Mouse (Mus musculus): ENCODE results near the gene Galnt18. TPM values are rescaled to one million over a fixed set of nuclear protein-coding genes. Genes with fewer than 3 reads are reported as not detected.

Gene Galnt18
- polyA plus RNA-seq, 1 experiment = 13.6 TPM

DNA sequence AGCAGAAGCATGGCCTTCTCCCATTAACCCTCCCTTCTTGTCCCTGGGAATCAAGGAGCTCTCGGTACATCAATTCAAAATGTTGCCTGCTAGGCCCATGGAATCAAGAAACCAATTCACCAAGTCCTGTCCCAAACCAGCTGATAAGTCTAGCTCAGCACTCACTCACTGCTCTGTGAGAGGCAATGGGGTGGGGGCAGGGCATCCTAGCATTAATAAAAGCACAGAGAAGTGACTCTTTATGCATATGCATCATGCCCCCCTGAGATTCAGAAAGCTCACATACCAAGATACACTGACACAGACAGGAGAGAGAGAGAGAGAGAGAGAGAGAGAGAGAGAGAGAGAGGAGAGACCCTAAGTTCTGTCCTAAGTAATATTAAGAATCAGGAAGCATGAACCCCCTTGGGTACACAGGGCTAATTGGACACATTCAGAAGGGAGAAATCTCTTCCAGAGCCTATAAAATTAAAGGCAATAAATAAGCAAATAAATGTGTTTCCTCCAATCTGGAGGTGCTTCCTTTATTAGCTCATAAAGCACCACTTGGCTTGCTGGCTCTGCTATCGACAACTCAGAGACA lies 141.8 kb downstream of the Galnt18 start:
- DNase-seq = no peak
- no peaks in the 10 kb centered on the region for H3K36me3 ChIP-seq (ENCODE audit: control insufficient read depth, insufficient read depth, low read length)
- TF ChIP-seq POLR2A (IDR thresholded peaks at IDR 0.05; ENCODE audit: control insufficient read depth, extremely low read depth, insufficient read depth, low read length, poor library complexity) = no peak
- no peak for TF ChIP-seq CTCF (IDR thresholded peaks at IDR 0.05; ENCODE audit: borderline replicate concordance, control insufficient read depth, extremely low read depth, insufficient read depth, low read length, poor library complexity)
- WGBS = 78% methylated on average over 2 of the region's 2 CpGs
- H3K27me3 ChIP-seq (ENCODE audit: control insufficient read depth, insufficient read depth, low read length) = no peaks in the 10 kb centered on the region
- no peaks in the 10 kb centered on the region for H3K4me1 ChIP-seq (replicated peaks; ENCODE audit: control insufficient read depth, insufficient read depth, low read length)
- no peak overlapping the region for H3K27ac ChIP-seq (ENCODE audit: control insufficient read depth, insufficient read depth, low read length)
- no peak overlapping the region for H3K4me3 ChIP-seq (ENCODE audit: control insufficient read depth, insufficient read depth, low read length)

DNA sequence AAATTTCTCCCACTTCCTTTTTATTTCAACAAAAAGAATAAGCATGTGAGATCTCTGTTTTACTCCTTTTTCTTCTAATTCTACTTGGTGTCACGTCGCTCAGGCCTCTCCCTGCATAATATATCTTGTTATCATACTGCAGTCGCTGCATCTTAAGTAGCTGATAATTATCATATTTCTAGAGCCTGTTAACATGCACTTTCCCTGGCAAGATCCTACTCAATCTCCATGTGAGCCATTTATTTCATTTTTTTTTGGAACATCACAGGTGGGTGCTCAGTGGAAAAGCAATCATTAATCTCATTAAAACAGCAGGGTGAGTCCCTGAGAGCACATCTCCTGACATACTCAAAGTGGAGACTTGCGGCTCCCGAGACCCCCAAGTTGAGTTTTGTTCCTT lies 143.3 kb downstream of the Galnt18 start:
- no peaks in the 10 kb centered on the region for H3K4me1 ChIP-seq (replicated peaks; ENCODE audit: control insufficient read depth, insufficient read depth, low read length)
- H3K27me3 ChIP-seq (ENCODE audit: control insufficient read depth, insufficient read depth, low read length) = no peaks in the 10 kb centered on the region
- DNase-seq = no peak
- no peak overlapping the region for H3K4me3 ChIP-seq (ENCODE audit: control insufficient read depth, insufficient read depth, low read length)
- H3K27ac ChIP-seq (ENCODE audit: control insufficient read depth, insufficient read depth, low read length) = no peak overlapping the region
- WGBS = 95% methylated on average over 5 of the region's 5 CpGs
- TF ChIP-seq POLR2A (IDR thresholded peaks at IDR 0.05; ENCODE audit: control insufficient read depth, extremely low read depth, insufficient read depth, low read length, poor library complexity) = no peak
- no peak for TF ChIP-seq CTCF (IDR thresholded peaks at IDR 0.05; ENCODE audit: borderline replicate concordance, control insufficient read depth, extremely low read depth, insufficient read depth, low read length, poor library complexity)
- H3K36me3 ChIP-seq (ENCODE audit: control insufficient read depth, insufficient read depth, low read length) = no peaks in the 10 kb centered on the region

DNA sequence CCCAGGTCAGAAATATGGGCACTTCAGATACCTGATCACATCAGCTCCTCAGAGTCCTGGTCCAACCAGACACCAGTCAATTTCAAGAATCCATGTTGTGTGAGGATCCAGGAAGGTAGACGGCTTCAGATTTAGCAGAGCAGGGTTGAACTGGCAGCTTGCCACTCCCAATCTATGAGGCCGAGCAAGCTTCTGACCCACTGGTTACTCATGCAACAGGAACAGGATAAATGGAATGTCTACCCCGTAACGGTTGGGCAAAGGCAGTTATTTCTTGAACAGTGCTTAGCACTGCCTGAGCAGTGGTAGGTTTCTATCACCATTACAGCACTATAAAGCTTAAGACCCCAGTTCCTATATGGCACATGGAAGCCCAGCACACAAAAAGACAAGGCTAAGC lies 148.5 kb downstream of the Galnt18 start:
- Histone ChIP-seq H3K27me3 (ENCODE audit: control insufficient read depth, insufficient read depth, low read length) (no peaks in the 10 kb centered on the region), H3K36me3 (ENCODE audit: control insufficient read depth, insufficient read depth, low read length) (no peaks in the 10 kb centered on the region), H3K4me1 (replicated peaks; ENCODE audit: control insufficient read depth, insufficient read depth, low read length) (no peaks in the 10 kb centered on the region), H3K4me3 (ENCODE audit: control insufficient read depth, insufficient read depth, low read length) (no peak overlapping the region), H3K27ac (ENCODE audit: control insufficient read depth, insufficient read depth, low read length) (no peak overlapping the region)
- 95% methylated on average over 4 of the region's 4 CpGs for WGBS
- TF ChIP-seq POLR2A (IDR thresholded peaks at IDR 0.05; ENCODE audit: control insufficient read depth, extremely low read depth, insufficient read depth, low read length, poor library complexity) (no peak), CTCF (IDR thresholded peaks at IDR 0.05; ENCODE audit: borderline replicate concordance, control insufficient read depth, extremely low read depth, insufficient read depth, low read length, poor library complexity) (no peak)
- no peak for DNase-seq

DNA sequence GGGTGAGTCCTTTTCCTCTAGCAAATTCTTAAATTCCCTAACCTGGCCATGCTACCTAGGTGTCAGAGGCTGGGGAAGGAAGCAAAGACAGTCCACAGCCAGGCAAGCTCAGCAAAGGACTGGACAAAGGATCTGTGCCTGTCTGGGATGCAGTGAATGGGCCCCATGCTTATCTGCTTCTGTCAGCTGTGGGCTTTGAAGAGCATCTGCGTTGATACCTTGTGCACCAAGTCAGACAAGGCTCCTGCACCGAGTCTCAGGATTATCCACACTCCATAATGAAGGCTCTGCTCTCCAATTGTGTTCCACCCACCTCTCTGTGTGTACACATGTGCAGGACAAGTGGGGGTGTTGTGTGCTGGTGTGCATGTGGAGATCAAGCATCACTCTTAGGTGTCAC lies 153.5 kb downstream of the Galnt18 start:
- 75% methylated on average over 2 of the region's 2 CpGs for WGBS
- no peak overlapping the region for H3K4me3 ChIP-seq (ENCODE audit: control insufficient read depth, insufficient read depth, low read length)
- H3K27me3 ChIP-seq (ENCODE audit: control insufficient read depth, insufficient read depth, low read length) = no peaks in the 10 kb centered on the region
- no peak for TF ChIP-seq CTCF (IDR thresholded peaks at IDR 0.05; ENCODE audit: borderline replicate concordance, control insufficient read depth, extremely low read depth, insufficient read depth, low read length, poor library complexity)
- no peak for TF ChIP-seq POLR2A (IDR thresholded peaks at IDR 0.05; ENCODE audit: control insufficient read depth, extremely low read depth, insufficient read depth, low read length, poor library complexity)
- H3K4me1 ChIP-seq (replicated peaks; ENCODE audit: control insufficient read depth, insufficient read depth, low read length) = no peaks in the 10 kb centered on the region
- DNase-seq = no peak
- H3K36me3 ChIP-seq (ENCODE audit: control insufficient read depth, insufficient read depth, low read length) = no peaks in the 10 kb centered on the region
- H3K27ac ChIP-seq (ENCODE audit: control insufficient read depth, insufficient read depth, low read length) = no peak overlapping the region

DNA sequence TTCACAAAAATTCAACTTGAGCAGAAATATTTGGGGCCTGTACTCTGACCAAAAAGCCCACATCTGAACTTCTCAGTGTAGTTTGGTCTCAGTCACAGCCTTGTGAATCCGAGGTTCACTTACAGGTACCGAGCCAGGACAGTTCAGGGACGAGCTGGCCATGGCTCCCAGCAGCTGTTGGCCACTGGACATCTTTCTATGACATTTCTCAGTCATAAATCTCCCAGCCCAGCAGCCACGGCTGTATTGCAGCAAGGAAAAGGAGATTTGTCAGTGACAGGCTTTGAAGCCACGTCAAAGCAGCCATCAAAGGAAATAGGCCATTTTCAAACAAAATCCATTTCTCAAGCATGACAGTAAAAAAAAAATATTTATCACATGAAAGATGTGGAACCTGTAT lies 154.0 kb downstream of the Galnt18 start:
- no peak overlapping the region for H3K4me3 ChIP-seq (ENCODE audit: control insufficient read depth, insufficient read depth, low read length)
- 69% methylated on average over 5 of the region's 5 CpGs for WGBS
- no peaks in the 10 kb centered on the region for H3K36me3 ChIP-seq (ENCODE audit: control insufficient read depth, insufficient read depth, low read length)
- no peak for DNase-seq
- H3K27ac ChIP-seq (ENCODE audit: control insufficient read depth, insufficient read depth, low read length) = no peak overlapping the region
- no peaks in the 10 kb centered on the region for H3K4me1 ChIP-seq (replicated peaks; ENCODE audit: control insufficient read depth, insufficient read depth, low read length)
- TF ChIP-seq CTCF (IDR thresholded peaks at IDR 0.05; ENCODE audit: borderline replicate concordance, control insufficient read depth, extremely low read depth, insufficient read depth, low read length, poor library complexity) (no peak), POLR2A (IDR thresholded peaks at IDR 0.05; ENCODE audit: control insufficient read depth, extremely low read depth, insufficient read depth, low read length, poor library complexity) (no peak)
- no peaks in the 10 kb centered on the region for H3K27me3 ChIP-seq (ENCODE audit: control insufficient read depth, insufficient read depth, low read length)

DNA sequence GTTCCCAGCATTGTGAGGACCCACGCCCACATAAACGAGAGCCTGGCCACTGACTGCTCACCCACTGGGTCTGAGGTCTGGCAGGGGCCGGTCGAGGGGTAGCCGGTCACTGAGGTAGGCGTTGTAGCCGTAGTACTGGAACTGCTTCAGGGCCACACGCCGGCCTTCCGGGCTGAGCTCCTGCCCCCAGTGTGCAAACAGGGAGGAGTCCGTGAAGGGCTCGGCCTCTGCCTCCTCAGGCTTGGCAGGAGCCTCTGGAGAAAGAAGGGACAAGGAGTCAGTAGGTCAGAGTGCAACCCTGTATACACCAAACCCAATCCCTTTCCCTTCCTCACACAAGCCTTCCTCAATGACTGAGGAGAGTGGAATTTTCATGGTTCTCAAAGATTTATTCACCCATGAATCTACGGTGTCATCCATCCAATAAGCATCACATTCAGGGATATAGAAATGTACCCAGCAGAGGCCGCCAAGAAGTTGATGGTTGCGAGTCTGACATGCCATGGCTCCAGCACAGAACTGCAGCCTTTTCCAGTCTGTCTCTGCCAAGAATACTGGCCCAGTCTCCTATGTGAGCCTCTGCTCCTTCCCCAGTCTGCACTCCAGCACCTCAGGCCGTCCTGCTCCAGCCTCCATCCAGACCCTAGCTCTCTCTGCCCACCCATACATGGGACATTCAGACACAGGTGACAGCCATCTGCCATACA lies 163.4 kb downstream of the Galnt18 start:
- H3K4me1 ChIP-seq (replicated peaks; ENCODE audit: control insufficient read depth, insufficient read depth, low read length) = no peaks in the 10 kb centered on the region
- 92% methylated on average over 16 of the region's 16 CpGs for WGBS
- H3K4me3 ChIP-seq (ENCODE audit: control insufficient read depth, insufficient read depth, low read length) = no peak overlapping the region
- TF ChIP-seq CTCF (IDR thresholded peaks at IDR 0.05; ENCODE audit: borderline replicate concordance, control insufficient read depth, extremely low read depth, insufficient read depth, low read length, poor library complexity) (no peak), POLR2A (IDR thresholded peaks at IDR 0.05; ENCODE audit: control insufficient read depth, extremely low read depth, insufficient read depth, low read length, poor library complexity) (no peak)
- no peaks in the 10 kb centered on the region for H3K27me3 ChIP-seq (ENCODE audit: control insufficient read depth, insufficient read depth, low read length)
- no peak overlapping the region for H3K27ac ChIP-seq (ENCODE audit: control insufficient read depth, insufficient read depth, low read length)
- no peak for DNase-seq
- no peaks in the 10 kb centered on the region for H3K36me3 ChIP-seq (ENCODE audit: control insufficient read depth, insufficient read depth, low read length)
